Comparison of ENCODE assay signal across 11 mouse cellular contexts in genomic region chr8:126707300-126707902, GRCm38 (mm10).
DNase-seq lines count a peak whose midpoint lies in the region; ATAC-seq and TF ChIP-seq lines count a peak whose summit lies in the region.
"Had no signal": no experiment of that assay in that cellular context is flagged by ENCODE, and none has a peak within 500 bp of the region (broad histone marks: within the 10 kb centered on the region; RNA-seq: fewer than 3 reads in every experiment).

No protein-coding gene starts in this region.

- H3K27me3 ChIP-seq in forebrain, embryonic 14.5 days (replicated peaks; ENCODE audit: control insufficient read depth, insufficient read depth, low read length): no peaks in the 10 kb centered on the region
- H3K27me3 ChIP-seq in forebrain, embryonic 11.5 days (ENCODE audit: control insufficient read depth, insufficient read depth, low read length): no peaks in the 10 kb centered on the region; the same call in 1 of the 2 replicates
- H3K27me3 ChIP-seq in lung, embryonic 14.5 days (ENCODE audit: insufficient read depth, low read length): no peaks in the 10 kb centered on the region
- no peaks in the 10 kb centered on the region for H3K27me3 ChIP-seq in embryonic facial prominence, embryonic 14.5 days (replicated peaks; ENCODE audit: control insufficient read depth, insufficient read depth, low read length)
- H3K27me3 ChIP-seq in hindbrain, embryonic 16.5 days (replicated peaks; ENCODE audit: control insufficient read depth, insufficient read depth, low read length): no peaks in the 10 kb centered on the region
- no peaks in the 10 kb centered on the region for H3K27me3 ChIP-seq in hindbrain, postnatal 0 days (ENCODE audit: insufficient read depth, low read length)
- H3K27me3 ChIP-seq: hindbrain, embryonic 15.5 days; liver, embryonic 13.5 days had no signal

- H3K4me3 ChIP-seq in forebrain, embryonic 14.5 days (ENCODE audit: low read depth, low read length): no peak overlapping the region
- no peak overlapping the region for H3K4me3 ChIP-seq in forebrain, embryonic 11.5 days (ENCODE audit: low read depth, low read length)
- no peak overlapping the region for H3K4me3 ChIP-seq in lung, embryonic 14.5 days (ENCODE audit: low read depth, low read length)
- no peak overlapping the region for H3K4me3 ChIP-seq in embryonic facial prominence, embryonic 14.5 days (ENCODE audit: low read depth, low read length)
- H3K4me3 ChIP-seq in hindbrain, embryonic 16.5 days (ENCODE audit: low read length): no peak overlapping the region
- H3K4me3 ChIP-seq in hindbrain, postnatal 0 days (ENCODE audit: low read length): no peak overlapping the region
- H3K4me3 ChIP-seq: erythroblast, embryonic 14.5 days; hindbrain, embryonic 15.5 days; liver, embryonic 13.5 days had no signal

- 36% methylated on average over 6 of the region's 6 CpGs for WGBS in forebrain, embryonic 14.5 days
- WGBS in forebrain, embryonic 11.5 days: 80% methylated on average over 6 of the region's 6 CpGs
- 50% methylated on average over 6 of the region's 6 CpGs for WGBS in lung, embryonic 14.5 days
- 55% methylated on average over 6 of the region's 6 CpGs for WGBS in embryonic facial prominence, embryonic 14.5 days
- 57% methylated on average over 6 of the region's 6 CpGs for WGBS in hindbrain, embryonic 16.5 days
- WGBS in hindbrain, postnatal 0 days: 46% methylated on average over 6 of the region's 6 CpGs

- H3K9me3 ChIP-seq in forebrain, embryonic 14.5 days (replicated peaks; ENCODE audit: control insufficient read depth, low read length): no peaks in the 10 kb centered on the region
- H3K9me3 ChIP-seq in forebrain, embryonic 11.5 days (ENCODE audit: control insufficient read depth, low read length): no peaks in the 10 kb centered on the region
- H3K9me3 ChIP-seq in lung, embryonic 14.5 days (ENCODE audit: low read depth, low read length): no peaks in the 10 kb centered on the region
- no peaks in the 10 kb centered on the region for H3K9me3 ChIP-seq in embryonic facial prominence, embryonic 14.5 days (ENCODE audit: control insufficient read depth, low read length)
- no peaks in the 10 kb centered on the region for H3K9me3 ChIP-seq in hindbrain, embryonic 16.5 days (ENCODE audit: control insufficient read depth, low read length)
- H3K9me3 ChIP-seq in hindbrain, postnatal 0 days (ENCODE audit: low read length): no peaks in the 10 kb centered on the region
- H3K9me3 ChIP-seq: hindbrain, embryonic 15.5 days; liver, embryonic 13.5 days had no signal

- TF ChIP-seq CTCF in lung, embryonic 14.5 days (IDR thresholded peaks at IDR 0.05; ENCODE audit: low read depth): no peak
- no peak for TF ChIP-seq CTCF in hindbrain, postnatal 0 days (IDR thresholded peaks at IDR 0.05; ENCODE audit: low read depth)

- peak; percentile 43 for DNase-seq in forebrain, embryonic 14.5 days (ENCODE audit: low spot score)
- DNase-seq in forebrain, embryonic 11.5 days (ENCODE audit: low spot score): no peak
- peak; percentile 76 for DNase-seq in lung, embryonic 14.5 days
- DNase-seq in lung, postnatal 14 days: no peak
- peak; percentile 47 for DNase-seq in embryonic facial prominence, embryonic 14.5 days (ENCODE audit: low spot score)
- no peak for DNase-seq in hindbrain, postnatal 0 days (ENCODE audit: low spot score)
- DNase-seq: liver, embryonic 13.5 days had no signal

- ATAC-seq in forebrain, embryonic 14.5 days: no peak; the same call in 1 of the 2 replicates
- no peak for ATAC-seq in forebrain, embryonic 11.5 days (replicated peaks; ENCODE audit: low FRiP score)
- no peak for ATAC-seq in lung, embryonic 14.5 days (ENCODE audit: insufficient read depth)
- peak; percentile 22; the same call in 1 of the 2 replicates for ATAC-seq in embryonic facial prominence, embryonic 14.5 days (ENCODE audit: low read depth)
- peak; percentile 56 for ATAC-seq in megakaryocyte, adult 5-6 weeks (ENCODE audit: poor library complexity, severe bottlenecking)
- no peak for ATAC-seq in hindbrain, embryonic 16.5 days
- ATAC-seq in hindbrain, postnatal 0 days: no peak

- H3K4me2 ChIP-seq in forebrain, embryonic 14.5 days (ENCODE audit: low read length): no peak overlapping the region
- no peak overlapping the region for H3K4me2 ChIP-seq in forebrain, embryonic 11.5 days (ENCODE audit: low read depth, low read length, severe bottlenecking)
- H3K4me2 ChIP-seq in lung, embryonic 14.5 days: no peak overlapping the region
- H3K4me2 ChIP-seq in embryonic facial prominence, embryonic 14.5 days (ENCODE audit: low read depth, low read length): no peak overlapping the region
- H3K4me2 ChIP-seq in hindbrain, embryonic 16.5 days (ENCODE audit: low read length): no peak overlapping the region
- no peak overlapping the region for H3K4me2 ChIP-seq in hindbrain, postnatal 0 days (ENCODE audit: low read depth, low read length)
- H3K4me2 ChIP-seq: hindbrain, embryonic 15.5 days; liver, embryonic 13.5 days had no signal

- H3K4me1 ChIP-seq in forebrain, embryonic 14.5 days (ENCODE audit: control insufficient read depth, insufficient read depth, low read length): peaks cover 6% of the 10 kb centered on the region; the same call in 1 of the 2 replicates
- H3K4me1 ChIP-seq in forebrain, embryonic 11.5 days (replicated peaks; ENCODE audit: control insufficient read depth, insufficient read depth, low read length): no peaks in the 10 kb centered on the region
- no peaks in the 10 kb centered on the region for H3K4me1 ChIP-seq in lung, embryonic 14.5 days (ENCODE audit: insufficient read depth)
- peaks cover 16% of the 10 kb centered on the region for H3K4me1 ChIP-seq in embryonic facial prominence, embryonic 14.5 days (ENCODE audit: control insufficient read depth, insufficient read depth, low read length)
- H3K4me1 ChIP-seq in hindbrain, embryonic 16.5 days (ENCODE audit: control insufficient read depth, insufficient read depth, low read depth, low read length): peaks cover under 1% of the 10 kb centered on the region
- no peaks in the 10 kb centered on the region for H3K4me1 ChIP-seq in hindbrain, postnatal 0 days (ENCODE audit: insufficient read depth, low read length)

- H3K27ac ChIP-seq in forebrain, embryonic 14.5 days (ENCODE audit: low read depth, low read length): no peak overlapping the region
- H3K27ac ChIP-seq in forebrain, embryonic 11.5 days (ENCODE audit: low read depth, low read length): no peak overlapping the region
- peak overlapping the region; percentile 76 for H3K27ac ChIP-seq in lung, embryonic 14.5 days (ENCODE audit: low read depth)
- peak overlapping the region; percentile 40 for H3K27ac ChIP-seq in embryonic facial prominence, embryonic 14.5 days (replicated peaks; ENCODE audit: low read depth, low read length)
- H3K27ac ChIP-seq in hindbrain, embryonic 16.5 days (ENCODE audit: low read depth, low read length): no peak overlapping the region
- H3K27ac ChIP-seq in hindbrain, postnatal 0 days: no peak overlapping the region; the same call in 1 of the 2 replicates
- H3K27ac ChIP-seq: hindbrain, embryonic 15.5 days; liver, embryonic 13.5 days had no signal

- H3K9ac ChIP-seq in forebrain, embryonic 14.5 days (ENCODE audit: low read length): no peak overlapping the region
- H3K9ac ChIP-seq in forebrain, embryonic 11.5 days (ENCODE audit: low read length): no peak overlapping the region
- H3K9ac ChIP-seq in lung, embryonic 14.5 days: no peak overlapping the region
- H3K9ac ChIP-seq in embryonic facial prominence, embryonic 14.5 days (ENCODE audit: low read depth, low read length): no peak overlapping the region
- H3K9ac ChIP-seq in hindbrain, embryonic 16.5 days (ENCODE audit: low read depth, low read length): no peak overlapping the region
- no peak overlapping the region for H3K9ac ChIP-seq in hindbrain, postnatal 0 days (replicated peaks; ENCODE audit: low read length)
- H3K9ac ChIP-seq: hindbrain, embryonic 15.5 days; liver, embryonic 13.5 days had no signal

- H3K36me3 ChIP-seq in forebrain, embryonic 14.5 days (ENCODE audit: control insufficient read depth, insufficient read depth, low read length): no peaks in the 10 kb centered on the region
- H3K36me3 ChIP-seq in forebrain, embryonic 11.5 days (ENCODE audit: control insufficient read depth, insufficient read depth, low read length): no peaks in the 10 kb centered on the region
- H3K36me3 ChIP-seq in lung, embryonic 14.5 days (ENCODE audit: insufficient read depth): no peaks in the 10 kb centered on the region
- H3K36me3 ChIP-seq in embryonic facial prominence, embryonic 14.5 days (ENCODE audit: control insufficient read depth, insufficient read depth, low read length): no peaks in the 10 kb centered on the region
- no peaks in the 10 kb centered on the region for H3K36me3 ChIP-seq in hindbrain, embryonic 16.5 days (ENCODE audit: control insufficient read depth, insufficient read depth, low read length)
- H3K36me3 ChIP-seq in hindbrain, postnatal 0 days (ENCODE audit: insufficient read depth, low read length): no peaks in the 10 kb centered on the region
- H3K36me3 ChIP-seq: hindbrain, embryonic 15.5 days; liver, embryonic 13.5 days had no signal

Comparison
In these comparisons a context has a peak if more than half of its experiments do, and no peak if none do; other contexts are left out.
1. DNase-seq: peak in forebrain, embryonic 14.5 days (single experiment), lung, embryonic 14.5 days (single experiment) and embryonic facial prominence, embryonic 14.5 days (single experiment); none in forebrain, embryonic 11.5 days (single experiment), lung, postnatal 14 days (single experiment) and hindbrain, postnatal 0 days (single experiment).
2. ATAC-seq: peak in embryonic facial prominence, embryonic 14.5 days (single experiment) and megakaryocyte, adult 5-6 weeks (single experiment); none in forebrain, embryonic 14.5 days (single experiment), forebrain, embryonic 11.5 days (single experiment), lung, embryonic 14.5 days (single experiment), hindbrain, embryonic 16.5 days (single experiment) and hindbrain, postnatal 0 days (single experiment).
3. H3K27ac ChIP-seq: peak in lung, embryonic 14.5 days (single experiment) and embryonic facial prominence, embryonic 14.5 days (single experiment); none in forebrain, embryonic 14.5 days (single experiment), forebrain, embryonic 11.5 days (single experiment), hindbrain, embryonic 16.5 days (single experiment) and hindbrain, postnatal 0 days (single experiment).